Mouse (Mus musculus) lung, embryonic 14.5 days (tissue): ENCODE results near the gene Tmem115. TPM values are rescaled to one million over a fixed set of nuclear protein-coding genes. Genes with fewer than 3 reads are reported as not detected.

Source experiments
- ATAC-seq: fragments of 200-750 bp; cut with Nextera tagmentation; 2 replicates; pipeline ENCODE4 v1.8.0; 2017; ENCODE audit warnings: mild to moderate bottlenecking, moderate TSS enrichment, moderate library complexity; ENCODE audit not compliant: insufficient read depth
- DNase-seq: peaks from one replicate; pipeline ENCODE4 v3.0.0-alpha.2; 2015
- H3K27ac ChIP-seq: fragments of 300-500 bp; sonication (generic); 2 replicates; pipeline ENCODE4 v1.5.1; 2014; ENCODE audit warnings: low read depth, mild to moderate bottlenecking, moderate library complexity
- H3K27me3 ChIP-seq: fragments of 300-500 bp; sonication (generic); 2 replicates; pipeline ENCODE4 v1.6.1; 2014; ENCODE audit warnings: low read length, control low read depth; ENCODE audit not compliant: insufficient read depth
- H3K36me3 ChIP-seq: fragments of 300-500 bp; sonication (generic); 2 replicates; pipeline ENCODE4 v1.6.1; 2014; ENCODE audit warnings: control low read depth; ENCODE audit not compliant: insufficient read depth
- H3K4me1 ChIP-seq: fragments of 300-500 bp; sonication (generic); 2 replicates; pipeline ENCODE4 v1.6.1; 2014; ENCODE audit warnings: antibody characterized with exemption, control low read depth; ENCODE audit not compliant: insufficient read depth
- H3K4me2 ChIP-seq: fragments of 300-500 bp; sonication (generic); 2 replicates; pipeline ENCODE4 v1.6.1; 2014; ENCODE audit warnings: mild to moderate bottlenecking
- H3K4me3 ChIP-seq: fragments of 300-500 bp; sonication (generic); 2 replicates; pipeline ENCODE4 v1.5.1; 2014; ENCODE audit warnings: low read depth, low read length
- H3K9ac ChIP-seq: fragments of 300-500 bp; sonication (generic); 2 replicates; pipeline ENCODE4 v1.6.1; 2014
- H3K9me3 ChIP-seq: fragments of 300-500 bp; sonication (generic); 2 replicates; pipeline ENCODE4 v1.6.1; 2016; ENCODE audit warnings: low read depth, low read length, control low read depth
- CTCF ChIP-seq: IDR thresholded peaks from 2 replicates; pipeline ENCODE4 v1.5.1; 2016; ENCODE audit warnings: antibody characterized with exemption, low read depth
- WGBS: fragments of 180-500 bp; shearing (Covaris S2); extraction: QIAGEN DNeasy Blood & Tissue Kit; methylation state at CpG from one replicate; pipeline ENCODE4 v1.1.7; 2014; 5-methylcytosine and 5-hydroxymethylcytosine counted together
- polyA plus RNA-seq: library from polyadenylated mRNA; unstranded; fragments of >200 nt; fragmentation: Nextera tagmentation; extraction: Ambion mirVana; gene quantifications from 2 replicates; pipeline ENCODE4 v1.2.1, GENCODE M21; 2014

Gene Tmem115
- polyA plus RNA-seq, 1 experiment from 2014 or later, result 45.3 TPM

DNA sequence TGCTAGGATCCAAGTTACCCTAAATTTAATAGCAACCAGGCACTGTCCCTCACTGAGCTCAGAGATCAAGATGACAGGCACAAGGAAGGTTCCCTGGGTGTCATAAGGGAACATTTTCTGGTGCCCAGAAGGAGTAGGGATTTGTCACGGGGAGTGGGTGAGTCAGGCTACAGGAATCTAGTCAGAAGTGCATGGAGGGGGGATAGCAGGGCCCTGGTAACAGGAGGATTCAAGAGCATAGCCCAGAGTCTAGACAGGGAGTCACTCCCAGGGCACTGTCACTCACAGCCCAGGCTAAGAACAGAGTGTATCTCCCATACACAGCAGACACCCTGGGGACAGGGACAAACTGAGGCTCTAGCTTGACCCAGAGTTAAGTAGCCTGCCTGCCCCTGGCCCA lies 40.2 kb upstream of the Tmem115 start:
- Histone ChIP-seq H3K27ac (no peak overlapping the region), H3K27me3 (no peaks in the 10 kb centered on the region), H3K9me3 (no peaks in the 10 kb centered on the region), H3K36me3 (no peaks in the 10 kb centered on the region), H3K4me1 (no peaks in the 10 kb centered on the region), H3K4me3 (no peak overlapping the region), H3K4me2 (no peak overlapping the region), H3K9ac (no peak overlapping the region)
- DNase-seq, result no peak
- TF ChIP-seq CTCF, result no peak
- WGBS, result 33% methylated on average over 1 of the region's 1 CpGs
- ATAC-seq, result no peak

DNA sequence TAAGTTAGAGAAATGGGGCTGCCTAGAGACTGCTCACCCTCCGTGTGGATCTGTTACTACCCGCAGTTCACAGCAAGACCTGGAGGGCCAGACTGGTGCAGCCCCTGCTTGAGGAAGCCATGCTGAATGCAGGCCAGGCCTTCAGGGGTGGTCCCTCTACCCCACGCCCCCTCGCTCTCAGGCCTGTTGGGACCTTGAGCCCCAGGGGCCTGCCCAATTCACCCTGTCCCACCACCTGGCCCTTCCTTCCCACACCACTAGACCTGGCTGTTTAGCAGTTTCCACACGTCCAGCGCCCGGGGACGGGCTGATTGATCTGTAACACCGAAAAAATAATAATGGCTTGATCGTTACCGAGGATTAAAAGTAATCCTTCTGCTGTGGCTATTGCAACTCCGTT lies 39.5 kb upstream of the Tmem115 start:
- ATAC-seq (no peak), DNase-seq (no peak)
- Histone ChIP-seq H3K4me2 (no peak overlapping the region), H3K27ac (no peak overlapping the region), H3K27me3 (no peaks in the 10 kb centered on the region), H3K36me3 (no peaks in the 10 kb centered on the region), H3K4me1 (no peaks in the 10 kb centered on the region), H3K4me3 (no peak overlapping the region), H3K9ac (no peak overlapping the region), H3K9me3 (no peaks in the 10 kb centered on the region)
- TF ChIP-seq CTCF, result no peak
- WGBS, result 77% methylated on average over 12 of the region's 12 CpGs

DNA sequence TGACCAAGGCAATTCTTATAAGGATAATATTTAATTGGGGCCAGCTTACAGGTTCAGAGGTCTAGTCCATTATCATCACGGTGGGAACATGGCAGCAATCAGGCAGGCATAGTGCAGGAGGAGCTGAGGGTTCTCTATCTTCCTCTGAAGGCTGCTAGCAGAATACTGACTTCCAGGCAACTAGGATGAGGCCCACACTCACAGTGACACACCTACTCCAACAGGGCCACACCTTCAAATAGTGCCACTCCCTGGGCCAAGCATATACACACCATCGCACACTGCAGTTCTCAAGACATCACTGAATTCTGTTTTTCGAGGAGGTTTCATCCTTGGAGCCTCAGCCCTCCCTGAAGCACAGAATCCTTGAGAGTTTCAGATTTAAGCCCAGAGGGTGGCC lies 37.4 kb upstream of the Tmem115 start:
- 73% methylated on average over 3 of the region's 3 CpGs for WGBS
- DNase-seq (no peak), ATAC-seq (no peak)

DNA sequence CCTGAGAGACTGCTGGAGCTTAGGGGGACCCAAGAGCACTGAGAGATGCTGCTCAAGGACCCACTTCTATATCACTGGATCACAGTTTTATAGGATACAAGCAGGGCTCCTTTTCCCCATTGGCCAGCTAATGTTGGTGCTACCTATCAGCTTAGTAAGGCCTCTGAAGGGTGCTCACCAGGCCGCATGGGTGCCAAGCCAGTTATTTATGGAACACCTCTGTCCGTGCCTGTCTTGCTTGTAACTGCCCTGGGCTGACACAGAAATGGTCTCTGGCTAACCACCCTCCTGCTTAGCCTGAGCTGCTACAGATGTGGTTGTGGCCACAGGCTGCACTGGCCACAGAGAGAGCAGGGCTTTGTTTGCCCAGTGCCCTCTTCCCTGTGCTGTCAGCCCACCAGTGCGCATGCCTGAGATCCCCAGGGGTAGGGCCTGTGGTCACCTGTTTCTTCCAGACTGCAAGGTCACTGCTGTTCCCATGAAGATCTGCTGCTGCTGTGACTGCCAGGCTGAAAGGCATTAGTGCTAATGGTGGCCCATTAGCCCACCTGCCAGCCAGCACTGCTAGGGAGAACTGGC lies 32.9 kb upstream of the Tmem115 start:
- Histone ChIP-seq H3K9ac (no peak overlapping the region), H3K4me1 (0 out of 2 replicates have a peak, but pooled peaks cover 3% of the 10 kb centered on the region), H3K36me3 (no peaks in the 10 kb centered on the region), H3K27ac (no peak overlapping the region), H3K27me3 (no peaks in the 10 kb centered on the region; the same call in 1 of the 2 replicates), H3K4me3 (no peak overlapping the region), H3K4me2 (no peak overlapping the region), H3K9me3 (no peaks in the 10 kb centered on the region)
- WGBS, result 75% methylated on average over 3 of the region's 3 CpGs
- ATAC-seq, result no peak
- DNase-seq, result no peak
- no peak for TF ChIP-seq CTCF

More for the DNA sequence above, 37.4 kb upstream of the Tmem115 start:
- Histone ChIP-seq H3K9me3 (no peaks in the 10 kb centered on the region), H3K9ac (no peak overlapping the region), H3K36me3 (no peaks in the 10 kb centered on the region), H3K27me3 (no peaks in the 10 kb centered on the region), H3K4me2 (no peak overlapping the region), H3K27ac (no peak overlapping the region), H3K4me1 (no peaks in the 10 kb centered on the region), H3K4me3 (no peak overlapping the region)
- TF ChIP-seq CTCF, result no peak

DNA sequence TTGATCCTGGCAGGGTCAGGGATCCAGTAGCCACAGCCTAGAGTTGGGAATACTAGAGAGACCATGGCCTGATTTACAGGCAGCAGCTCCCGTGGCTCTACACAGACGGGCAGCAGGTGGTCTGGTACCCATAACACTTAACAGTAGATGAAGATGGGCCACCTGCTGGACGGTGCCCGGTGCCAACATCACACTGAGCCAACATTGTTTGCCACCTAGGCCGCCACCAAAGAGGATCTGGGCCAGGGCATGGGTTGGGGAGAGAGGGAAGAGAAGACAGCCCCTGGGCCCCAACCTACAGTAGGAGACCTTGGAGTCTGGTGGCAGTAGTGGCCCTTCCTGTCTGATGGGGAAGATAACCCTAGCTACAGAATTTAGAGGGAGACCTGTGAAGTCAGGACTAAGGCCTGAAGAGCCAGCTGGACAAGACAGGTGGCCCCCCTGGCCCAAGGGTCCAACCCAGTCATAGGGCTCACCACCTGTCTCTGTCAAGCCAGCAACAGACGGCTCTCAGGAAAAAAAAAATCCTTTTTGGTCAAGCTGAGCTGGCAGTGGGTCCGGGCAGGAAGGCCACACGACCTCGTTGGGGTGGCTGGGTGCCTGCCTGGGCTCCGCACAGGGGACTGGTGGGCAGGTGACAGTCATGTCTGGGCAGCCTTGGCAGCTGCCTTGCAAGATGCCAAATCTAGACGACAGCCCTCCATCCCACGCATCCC lies 31.5 kb upstream of the Tmem115 start:
- 0 out of 2 replicates have a peak, but pooled peaks cover 3% of the 10 kb centered on the region for H3K4me1 ChIP-seq
- no peaks in the 10 kb centered on the region for H3K9me3 ChIP-seq
- no peak overlapping the region for H3K27ac ChIP-seq
- TF ChIP-seq CTCF, result no peak
- no peaks in the 10 kb centered on the region; the same call in 1 of the 2 replicates for H3K27me3 ChIP-seq
- H3K36me3 ChIP-seq, result no peaks in the 10 kb centered on the region
- H3K4me3 ChIP-seq, result no peak overlapping the region
- DNase-seq, result no peak
- no peak overlapping the region for H3K4me2 ChIP-seq
- no peak overlapping the region for H3K9ac ChIP-seq
- WGBS, result 81% methylated on average over 12 of the region's 12 CpGs
- no peak for ATAC-seq

DNA sequence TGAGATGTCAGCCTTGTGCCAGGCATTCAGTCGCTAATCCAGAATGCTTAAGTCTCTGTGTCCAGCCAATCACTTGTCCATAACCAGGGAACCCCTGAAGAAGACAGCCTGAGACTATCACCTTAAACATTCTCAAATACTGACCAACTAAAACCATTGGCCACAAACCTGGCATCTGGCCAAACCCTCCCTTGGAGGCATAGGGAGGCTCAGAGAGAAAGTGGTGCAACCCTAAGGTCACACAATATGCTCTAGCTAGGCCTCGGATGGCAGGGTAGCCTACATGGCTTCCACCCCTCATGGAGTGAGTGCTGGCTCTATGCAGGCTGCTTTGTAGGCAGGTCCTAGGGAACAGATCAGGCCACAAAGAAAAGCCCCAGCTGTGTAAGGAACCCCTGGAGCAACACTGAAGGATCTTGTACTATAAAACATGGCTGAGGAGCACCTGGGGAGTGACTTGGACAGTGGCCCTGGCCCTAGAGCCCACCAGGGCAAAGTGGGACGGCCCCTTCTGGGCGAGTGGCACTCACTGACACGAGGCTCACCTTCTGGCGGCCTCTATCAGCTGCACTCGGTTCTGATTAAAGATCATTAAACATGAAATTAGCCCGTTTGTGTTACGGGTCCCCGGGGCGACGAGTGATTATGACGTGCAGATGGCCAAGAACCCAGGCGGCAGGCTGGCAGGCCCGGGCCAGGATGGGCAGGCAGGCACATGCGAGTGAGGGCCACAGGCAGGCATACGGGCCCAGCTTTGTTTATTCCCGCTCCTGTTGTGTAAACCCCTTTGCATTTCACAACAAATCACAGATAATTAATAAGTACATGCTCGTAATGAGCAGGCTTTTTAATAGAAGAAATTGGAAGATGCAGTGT lies 28.8 kb upstream of the Tmem115 start:
- peak; percentile 18 for DNase-seq
- Histone ChIP-seq H3K27me3 (no peaks in the 10 kb centered on the region; the same call in 1 of the 2 replicates), H3K4me2 (no peak overlapping the region), H3K4me3 (no peak overlapping the region), H3K9ac (no peak overlapping the region), H3K27ac (no peak overlapping the region), H3K4me1 (0 out of 2 replicates have a peak, but pooled peaks cover 3% of the 10 kb centered on the region), H3K36me3 (no peaks in the 10 kb centered on the region), H3K9me3 (no peaks in the 10 kb centered on the region)
- no peak for ATAC-seq
- WGBS, result 62% methylated on average over 19 of the region's 19 CpGs
- no peak for TF ChIP-seq CTCF

DNA sequence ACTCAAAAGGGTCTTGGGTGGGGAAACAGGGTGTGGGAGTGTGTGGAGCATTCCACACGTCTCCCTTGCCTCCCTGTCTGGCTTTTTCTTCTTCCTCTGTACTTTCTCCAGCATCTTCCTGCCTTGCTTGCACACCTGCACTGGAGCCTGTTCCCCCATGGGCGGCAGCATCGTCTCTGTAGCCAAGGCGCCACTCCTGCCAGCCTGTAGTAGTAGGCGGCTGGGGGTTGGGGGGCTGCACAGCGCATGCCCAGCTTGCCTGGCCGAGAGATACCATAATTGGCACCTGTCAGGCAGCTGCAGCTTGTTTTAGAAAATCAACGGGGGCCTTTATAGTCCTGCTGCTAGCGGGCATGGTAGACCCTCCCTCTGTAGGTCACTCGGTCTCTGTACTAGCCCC lies 25.5 kb upstream of the Tmem115 start:
- H3K9me3 ChIP-seq, result no peaks in the 10 kb centered on the region
- no peak for DNase-seq
- no peak overlapping the region for H3K27ac ChIP-seq
- no peaks in the 10 kb centered on the region; the same call in 1 of the 2 replicates for H3K27me3 ChIP-seq
- 59% methylated on average over 10 of the region's 10 CpGs for WGBS
- no peak overlapping the region for H3K4me2 ChIP-seq
- 0 out of 2 replicates have a peak, but pooled peaks cover 3% of the 10 kb centered on the region for H3K4me1 ChIP-seq
- H3K36me3 ChIP-seq, result no peaks in the 10 kb centered on the region
- H3K9ac ChIP-seq, result no peak overlapping the region
- ATAC-seq, result no peak
- no peak overlapping the region for H3K4me3 ChIP-seq
- TF ChIP-seq CTCF, result no peak
